Mouse (Mus musculus) E14TG2a.4 (cell line): ENCODE results near the gene Creb5.

ENCODE experiments used
- CTCF ChIP-seq: conservative IDR thresholded peaks from 2 replicates; pipeline ENCODE4 v1.5.1; 2014; ENCODE audit warnings: low read length
- NANOG ChIP-seq: IDR thresholded peaks from 2 replicates; pipeline ENCODE4 v1.6.1; 2014; ENCODE audit warnings: borderline replicate concordance, low read length, mixed read lengths
- POU5F1 ChIP-seq: IDR thresholded peaks from 2 replicates; pipeline ENCODE4 v1.6.1; 2014; ENCODE audit warnings: low read length, borderline replicate concordance

DNA sequence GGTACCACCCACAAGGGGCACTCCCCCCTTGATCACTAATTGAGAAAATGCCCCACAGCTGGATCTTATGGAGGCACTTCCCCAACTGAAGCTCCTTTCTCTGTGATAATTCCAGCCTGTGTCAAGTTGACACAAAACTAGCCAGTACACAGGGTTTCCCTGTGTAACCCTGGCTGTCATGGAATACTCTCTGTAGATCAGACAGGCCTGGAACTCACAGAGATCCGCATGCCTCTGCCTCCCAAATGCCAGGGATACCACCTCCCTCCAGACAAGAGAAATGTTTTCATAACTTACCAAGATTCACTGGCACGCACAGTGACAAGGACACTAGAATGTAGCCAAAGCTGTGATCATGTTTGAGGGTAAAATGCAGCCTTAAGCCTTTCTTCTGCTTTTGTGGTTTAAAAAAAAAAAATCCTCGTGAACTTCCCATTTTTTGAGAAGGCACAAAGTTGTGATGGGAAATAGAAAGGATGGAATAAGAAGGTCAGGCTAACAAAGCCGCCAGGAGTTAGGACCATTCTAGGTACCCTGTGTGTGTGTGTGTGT is 284.6 kb downstream of the Creb5 start:
- TF ChIP-seq CTCF (no peak), NANOG (no peak), POU5F1 (no peak)
